Comparison of ENCODE assay signal across 13 mouse cellular contexts in genomic region chr17:86132534-86132933, GRCm38 (mm10). TPM values are rescaled to one million over a fixed set of nuclear protein-coding genes. Genes with fewer than 3 reads are reported as not detected.
A peak's percentile ranks its signal among the peaks of the same experiment; 100 is the strongest.
DNase-seq lines count a peak whose midpoint lies in the region; ATAC-seq and TF ChIP-seq lines count a peak whose summit lies in the region.
"Had no signal": no experiment of that assay in that cellular context is flagged by ENCODE, and none has a peak within 500 bp of the region (broad histone marks: within the 10 kb centered on the region; RNA-seq: fewer than 3 reads in every experiment).

No protein-coding gene starts in this region.

- no peak overlapping the region for H3K27ac ChIP-seq in liver, postnatal 0 days (ENCODE audit: low read depth)
- no peak overlapping the region for H3K27ac ChIP-seq in liver, embryonic 12.5 days
- no peak overlapping the region for H3K27ac ChIP-seq in neural tube, embryonic 15.5 days (replicated peaks)
- H3K27ac ChIP-seq: forebrain, embryonic 10.5 days; heart, embryonic 13.5 days had no signal

- H3K9me3 ChIP-seq in liver, postnatal 0 days (ENCODE audit: low read length) = no peaks in the 10 kb centered on the region
- no peaks in the 10 kb centered on the region for H3K9me3 ChIP-seq in liver, embryonic 12.5 days (replicated peaks)
- H3K9me3 ChIP-seq in neural tube, embryonic 15.5 days (replicated peaks) = no peaks in the 10 kb centered on the region
- H3K9me3 ChIP-seq: forebrain, embryonic 10.5 days; heart, embryonic 13.5 days had no signal

- no peak for TF ChIP-seq EP300 in liver, postnatal 0 days (IDR thresholded peaks at IDR 0.05; ENCODE audit: low read depth)

- H3K4me1 ChIP-seq in liver, postnatal 0 days (ENCODE audit: insufficient read depth) = no peaks in the 10 kb centered on the region
- H3K4me1 ChIP-seq in liver, embryonic 12.5 days = no peaks in the 10 kb centered on the region
- H3K4me1 ChIP-seq in neural tube, embryonic 15.5 days = no peaks in the 10 kb centered on the region
- H3K4me1 ChIP-seq: forebrain, embryonic 10.5 days; heart, embryonic 13.5 days had no signal

- intact Hi-C loops in left cerebral cortex, postnatal 14 days (cut with DNase I) = no loop called here

- no peak overlapping the region for H3K4me3 ChIP-seq in liver, postnatal 0 days (ENCODE audit: low read depth, low read length)
- no peak overlapping the region for H3K4me3 ChIP-seq in liver, embryonic 12.5 days
- H3K4me3 ChIP-seq in neural tube, embryonic 15.5 days (replicated peaks) = no peak overlapping the region
- H3K4me3 ChIP-seq: forebrain, embryonic 10.5 days; heart, embryonic 13.5 days had no signal

- H3K27me3 ChIP-seq in liver, postnatal 0 days (ENCODE audit: insufficient read depth, low read length) = no peaks in the 10 kb centered on the region
- H3K27me3 ChIP-seq in liver, embryonic 12.5 days (replicated peaks) = no peaks in the 10 kb centered on the region
- no peaks in the 10 kb centered on the region for H3K27me3 ChIP-seq in neural tube, embryonic 15.5 days (replicated peaks)
- H3K27me3 ChIP-seq: heart, embryonic 13.5 days had no signal

- no peak overlapping the region for H3K4me2 ChIP-seq in liver, postnatal 0 days (ENCODE audit: low read depth, low read length)
- no peak overlapping the region for H3K4me2 ChIP-seq in liver, embryonic 12.5 days
- no peak overlapping the region for H3K4me2 ChIP-seq in neural tube, embryonic 15.5 days
- H3K4me2 ChIP-seq: heart, embryonic 13.5 days had no signal

- WGBS in liver, postnatal 0 days (ENCODE audit: insufficient replicate concordance) = 68% methylated on average over 5 of the region's 5 CpGs
- 77% methylated on average over 5 of the region's 5 CpGs for WGBS in liver, embryonic 12.5 days (ENCODE audit: insufficient replicate concordance)
- WGBS in neural tube, embryonic 15.5 days = 81% methylated on average over 5 of the region's 5 CpGs

- TF ChIP-seq CTCF in liver, postnatal 0 days (IDR thresholded peaks at IDR 0.05; ENCODE audit: low read depth) = peak; percentile 41

- H3K9ac ChIP-seq in liver, postnatal 0 days (replicated peaks) = no peak overlapping the region
- no peak overlapping the region for H3K9ac ChIP-seq in liver, embryonic 12.5 days
- H3K9ac ChIP-seq in neural tube, embryonic 15.5 days (replicated peaks) = no peak overlapping the region
- H3K9ac ChIP-seq: heart, embryonic 13.5 days had no signal

- ATAC-seq in frontal cortex, adult (ENCODE audit: low TSS enrichment) = 0 out of 2 replicates have a peak, but pooled peaks have one; percentile 69
- ATAC-seq in liver, postnatal 0 days = no peak
- ATAC-seq in liver, embryonic 12.5 days = no peak
- ATAC-seq in neural tube, embryonic 15.5 days (ENCODE audit: low FRiP score) = no peak

- DNase-seq in frontal cortex, postnatal 25 days (ENCODE audit: low spot score in 2 of 2) = no peak
- DNase-seq in liver, postnatal 0 days = no peak
- peak; percentile 22 for DNase-seq in ZHBTc4 (ENCODE audit: low read depth, low spot score)
- DNase-seq in kidney, postnatal 25 days = peak; percentile 35 to 47
- no peak for DNase-seq in left cerebral cortex, postnatal 14 days (ENCODE audit: low spot score in 2 of 2)
- DNase-seq: adrenal gland, postnatal 10 days; cerebellum, postnatal 10 days; retina, postnatal 1 day had no signal

- peaks cover 49% of the 10 kb centered on the region for H3K36me3 ChIP-seq in liver, postnatal 0 days (replicated peaks; ENCODE audit: insufficient read depth, low read length)
- H3K36me3 ChIP-seq in liver, embryonic 12.5 days = peaks cover 95% of the 10 kb centered on the region
- H3K36me3 ChIP-seq in neural tube, embryonic 15.5 days = peaks cover 33% of the 10 kb centered on the region

RNA-seq across cellular contexts. Expression of gene Srbd1, which starts 12.4 kb away (rescaled TPM):
- polyA plus RNA-seq in liver, postnatal 0 days (2015; fragmentation: Nextera tagmentation; extraction: Ambion mirVana) = 3.8 and 3.9 TPM in 2 replicates
- 12.2 and 12.6 TPM in 2 replicates for polyA plus RNA-seq in liver, embryonic 12.5 days (2016; fragmentation: Nextera tagmentation; extraction: Ambion mirVana)
- polyA plus RNA-seq in neural tube, embryonic 15.5 days (2015; fragmentation: Nextera tagmentation; extraction: Ambion mirVana) = 13.9 and 14.7 TPM in 2 replicates
- total RNA-seq in left cerebral cortex, postnatal 14 days (2021) = 10 to 100 TPM; 13.5 to 13.6 TPM

RNA-seq across cellular contexts. Expression of gene Prkce, which starts 35.1 kb away (rescaled TPM):
- polyA plus RNA-seq in liver, postnatal 0 days (2015; fragmentation: Nextera tagmentation; extraction: Ambion mirVana) = 1.9 and 2.0 TPM in 2 replicates
- polyA plus RNA-seq in liver, embryonic 12.5 days (2016; fragmentation: Nextera tagmentation; extraction: Ambion mirVana) = 1.9 and 2.3 TPM in 2 replicates
- polyA plus RNA-seq in neural tube, embryonic 15.5 days (2015; fragmentation: Nextera tagmentation; extraction: Ambion mirVana) = 35.7 and 48.0 TPM in 2 replicates
- total RNA-seq in left cerebral cortex, postnatal 14 days (2021) = 100 to 1,000 TPM; 248 to 271 TPM

Comparison
In these comparisons a context has a peak if more than half of its experiments do, and no peak if none do; other contexts are left out.
1. DNase-seq: peak in ZHBTc4 (single experiment) and kidney, postnatal 25 days (2 of 2); none in frontal cortex, postnatal 25 days (0 of 2), liver, postnatal 0 days (single experiment) and left cerebral cortex, postnatal 14 days (0 of 2).
2. RNA of gene Prkce, which starts 35.1 kb away (polyA plus RNA-seq): 35.7 to 48.0 TPM in neural tube, embryonic 15.5 days; 1.9 to 2.0 TPM in liver, postnatal 0 days and 1.9 to 2.3 TPM in liver, embryonic 12.5 days; every median in the first group is over 10 times any median in the second.